Mouse (Mus musculus) limb, embryonic 14.5 days (tissue): ENCODE data around the gene Lgals12. TPM values are rescaled to one million over a fixed set of nuclear protein-coding genes. Genes with fewer than 3 reads are reported as not detected.

Experiments
- ATAC-seq: fragments of 200-750 bp; cut with Nextera tagmentation; 2 replicates; pipeline ENCODE4 v1.8.0; 2017; ENCODE audit warnings: low read depth, moderate number of reproducible peaks, moderate TSS enrichment; ENCODE audit not compliant: low FRiP score
- DNase-seq: peaks from one replicate; pipeline ENCODE4 v3.0.0-alpha.2; 2015; ENCODE audit warnings: low spot score
- H3K27ac ChIP-seq: fragments of 300-500 bp; sonication (generic); replicated peaks from 2 replicates; pipeline ENCODE4 v1.5.1; 2014; ENCODE audit warnings: low read depth, mild to moderate bottlenecking, low read length, moderate library complexity, mixed read lengths
- H3K27me3 ChIP-seq: fragments of 300-500 bp; sonication (generic); 2 replicates; pipeline ENCODE4 v1.6.1; 2014; ENCODE audit warnings: low read length, mixed read lengths; ENCODE audit not compliant: control insufficient read depth, insufficient read depth
- H3K36me3 ChIP-seq: fragments of 300-500 bp; sonication (generic); 2 replicates; pipeline ENCODE4 v1.6.1; 2014; ENCODE audit warnings: mild to moderate bottlenecking, low read length, moderate library complexity, mixed read lengths; ENCODE audit not compliant: control insufficient read depth, insufficient read depth
- H3K4me1 ChIP-seq: fragments of 300-500 bp; sonication (generic); 2 replicates; pipeline ENCODE4 v1.6.1; 2014; ENCODE audit warnings: antibody characterized with exemption, low read length, mixed read lengths; ENCODE audit not compliant: control insufficient read depth, insufficient read depth
- H3K4me2 ChIP-seq: fragments of 300-500 bp; sonication (generic); replicated peaks from 2 replicates; pipeline ENCODE4 v1.6.1; 2014; ENCODE audit warnings: low read depth, mild to moderate bottlenecking, low read length, moderate library complexity; ENCODE audit not compliant: severe bottlenecking
- H3K4me3 ChIP-seq: fragments of 300-500 bp; sonication (generic); replicated peaks from 2 replicates; pipeline ENCODE4 v1.5.1; 2014; ENCODE audit warnings: low read length
- H3K9ac ChIP-seq: fragments of 300-500 bp; sonication (generic); 2 replicates; pipeline ENCODE4 v1.6.1; 2014; ENCODE audit warnings: mild to moderate bottlenecking, low read depth, low read length, moderate library complexity; ENCODE audit not compliant: severe bottlenecking
- H3K9me3 ChIP-seq: fragments of 300-500 bp; sonication (generic); 2 replicates; pipeline ENCODE4 v1.6.1; 2016; ENCODE audit warnings: low read length; ENCODE audit not compliant: control insufficient read depth
- POLR2A ChIP-seq: fragments of 200-500 bp; IDR thresholded peaks from 2 replicates; pipeline ENCODE4 v1.8.0; 2012; ENCODE audit warnings: inconsistent platforms, mild to moderate bottlenecking, moderate library complexity, borderline replicate concordance; ENCODE audit not compliant: insufficient read depth, insufficient read length; ENCODE audit errors: extremely low read depth
- WGBS: fragments of 180-500 bp; shearing (Covaris S2); extraction: QIAGEN DNeasy Blood & Tissue Kit; methylation state at CpG from one replicate; pipeline ENCODE4 v1.1.7; 2014; 5-methylcytosine and 5-hydroxymethylcytosine counted together
- polyA plus RNA-seq, 2 experiments: library from polyadenylated mRNA; depleted of rRNA in 1 of 2; stranded (reverse) in 1 of 2; unstranded in 1 of 2; fragments of >200 nt; fragmentation: Nextera tagmentation in 1 of 2; extraction: Ambion mirVana in 1 of 2; gene quantifications; 2 replicates each; pipeline versions ENCODE4 v1.2.1 to v1.2.3; 2012 to 2014

Lgals12 gene
- polyA plus RNA-seq, 2 experiments, result 0.77 to 1.8 TPM

GRCm38 (mm10) chr19:7559986-7560385 lies 47.0 kb downstream of the Lgals12 start:
- DNase-seq, result no peak
- no peaks in the 10 kb centered on the region for H3K9me3 ChIP-seq
- no peaks in the 10 kb centered on the region for H3K27me3 ChIP-seq
- no peak overlapping the region for H3K4me2 ChIP-seq
- WGBS, result 79% methylated on average over 4 of the region's 4 CpGs
- H3K4me3 ChIP-seq, result no peak overlapping the region
- no peak overlapping the region for H3K9ac ChIP-seq
- TF ChIP-seq POLR2A, result no peak
- H3K4me1 ChIP-seq, result peaks cover 10% of the 10 kb centered on the region; the same call in 1 of the 2 replicates
- no peak for ATAC-seq
- H3K36me3 ChIP-seq, result no peaks in the 10 kb centered on the region
- H3K27ac ChIP-seq, result no peak overlapping the region

- peaks cover 10% of the 10 kb centered on the region; the same call in 1 of the 2 replicates for H3K4me1 ChIP-seq
- WGBS, result 44% methylated on average over 4 of the region's 4 CpGs
- H3K9ac ChIP-seq, result no peak overlapping the region
- no peak for TF ChIP-seq POLR2A
- no peak for DNase-seq
- H3K27ac ChIP-seq, result no peak overlapping the region; the same call in 1 of the 2 replicates
- H3K4me3 ChIP-seq, result peak overlapping the region; percentile 42; the same call in 1 of the 2 replicates
- H3K4me2 ChIP-seq, result peak overlapping the region; percentile 86
- no peaks in the 10 kb centered on the region for H3K9me3 ChIP-seq
- no peaks in the 10 kb centered on the region for H3K36me3 ChIP-seq
- H3K27me3 ChIP-seq, result no peaks in the 10 kb centered on the region
- no peak for ATAC-seq
Observed at GRCm38 (mm10) chr19:7558675-7559074, 48.3 kb downstream of the Lgals12 start.

GRCm38 (mm10) chr19:7557844-7558243 lies 49.1 kb downstream of the Lgals12 start:
- Histone ChIP-seq H3K9me3 (no peaks in the 10 kb centered on the region), H3K9ac (peak overlapping the region; percentile 52), H3K4me2 (peak overlapping the region; percentile 86), H3K4me3 (peak overlapping the region; percentile 42), H3K27me3 (no peaks in the 10 kb centered on the region), H3K36me3 (no peaks in the 10 kb centered on the region), H3K27ac (no peak overlapping the region), H3K4me1 (peaks cover 10% of the 10 kb centered on the region; the same call in 1 of the 2 replicates)
- ATAC-seq (no peak; the same call in 1 of the 2 replicates), DNase-seq (no peak)
- TF ChIP-seq POLR2A, result no peak
- 6% methylated on average over 4 of the region's 4 CpGs for WGBS

- Histone ChIP-seq H3K36me3 (no peaks in the 10 kb centered on the region), H3K9ac (peak within 1 kb of the TSS; percentile 52), H3K9me3 (no peaks in the 10 kb centered on the region), H3K27me3 (no peaks in the 10 kb centered on the region), H3K4me1 (peaks cover 10% of the 10 kb centered on the region; the same call in 1 of the 2 replicates), H3K4me2 (peak within 1 kb of the TSS; percentile 86), H3K27ac (no peak within 1 kb of the TSS), H3K4me3 (peak within 1 kb of the TSS; percentile 42)
- under 1% methylated on average over 27 of the region's 27 CpGs for WGBS
- DNase-seq (peak; percentile 66), ATAC-seq (peak; percentile 76)
- TF ChIP-seq POLR2A, result no peak
Observed at GRCm38 (mm10) chr19:7557328-7557822, 49.6 kb downstream of the Lgals12 start, which contains the start of gene Pla2g16. Gene Pla2g16, plus strand, starts transcription at chr19:7557459.

GRCm38 (mm10) chr19:7556641-7557040 lies 50.4 kb downstream of the Lgals12 start:
- peaks cover 10% of the 10 kb centered on the region; the same call in 1 of the 2 replicates for H3K4me1 ChIP-seq
- H3K27me3 ChIP-seq, result no peaks in the 10 kb centered on the region
- 93% methylated on average over 1 of the region's 1 CpGs for whole genome bisulfite sequencing
- DNase-seq (no peak), ATAC-seq (no peak)
- H3K4me2 ChIP-seq, result no peak overlapping the region
- TF ChIP-seq POLR2A, result no peak
- no peak overlapping the region for H3K9ac ChIP-seq
- H3K9me3 ChIP-seq, result no peaks in the 10 kb centered on the region
- H3K27ac ChIP-seq, result no peak overlapping the region
- no peaks in the 10 kb centered on the region for H3K36me3 ChIP-seq
- H3K4me3 ChIP-seq, result no peak overlapping the region

GRCm38 (mm10) chr19:7554881-7555280 lies 52.1 kb downstream of the Lgals12 start:
- H3K9ac ChIP-seq, result no peak overlapping the region
- TF ChIP-seq POLR2A, result no peak
- WGBS, result 74% methylated on average over 4 of the region's 4 CpGs
- no peak overlapping the region for H3K4me3 ChIP-seq
- no peak overlapping the region for H3K27ac ChIP-seq
- H3K36me3 ChIP-seq, result no peaks in the 10 kb centered on the region
- no peaks in the 10 kb centered on the region for H3K27me3 ChIP-seq
- H3K4me2 ChIP-seq, result no peak overlapping the region
- peaks cover 10% of the 10 kb centered on the region; the same call in 1 of the 2 replicates for H3K4me1 ChIP-seq
- DNase-seq (no peak), ATAC-seq (no peak)
- H3K9me3 ChIP-seq, result no peaks in the 10 kb centered on the region
